Mouse (Mus musculus) lung, postnatal 25 days (tissue): ENCODE measurements around the gene Cacna1g.

Experiments
- DNase-seq: peaks from one replicate; pipeline ENCODE4 v3.0.0; 2022; ENCODE audit warnings: low spot score

The Cacna1g gene

GRCm38 (mm10) chr11:94473707-94474543 lies at the start of gene Cacna1g:
Gene Cacna1g (minus strand): TSS chr11:94474198.
- peak; percentile 88 for DNase-seq

- DNase-seq: peak; percentile 50
Observed at GRCm38 (mm10) chr11:94521219-94521843, 47.3 kb upstream of the Cacna1g start, which contains the start of gene Mycbpap. Gene Mycbpap (minus strand): TSS chr11:94521742.

GRCm38 (mm10) chr11:94513452-94513851 lies 39.5 kb upstream of the Cacna1g start:
- no peak for DNase-seq

GRCm38 (mm10) chr11:94508976-94509375 lies 35.0 kb upstream of the Cacna1g start:
- DNase-seq: no peak

DNA sequence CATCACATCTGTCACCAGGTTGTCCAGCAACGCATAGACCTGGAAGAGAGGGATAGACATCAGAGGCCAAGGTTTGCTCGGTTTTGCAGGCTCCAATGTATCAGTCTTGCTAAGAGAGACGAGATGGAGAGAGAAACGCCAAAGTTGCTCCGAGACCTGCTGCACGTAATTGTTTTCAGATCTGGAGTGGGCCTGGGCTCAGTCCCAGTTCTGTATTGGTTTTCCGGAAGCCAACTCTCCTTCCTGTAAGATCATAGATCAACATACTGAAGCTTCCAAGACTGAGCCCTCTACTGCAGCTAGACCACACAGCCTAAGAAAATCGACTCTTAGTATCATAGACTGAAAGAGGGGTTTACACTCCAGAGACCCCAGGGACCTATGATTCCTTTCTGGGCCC lies 27.5 kb upstream of the Cacna1g start:
- no peak for DNase-seq

GRCm38 (mm10) chr11:94500362-94500761 lies 26.4 kb upstream of the Cacna1g start:
- no peak for DNase-seq

GRCm38 (mm10) chr11:94499661-94500152 lies 25.7 kb upstream of the Cacna1g start, which contains the start of gene Epn3:
Gene Epn3 (minus strand): TSS chr11:94499974.
- peak; percentile 76 for DNase-seq

- DNase-seq: no peak
Observed at GRCm38 (mm10) chr11:94499035-94499434, 25.0 kb upstream of the Cacna1g start.

DNA sequence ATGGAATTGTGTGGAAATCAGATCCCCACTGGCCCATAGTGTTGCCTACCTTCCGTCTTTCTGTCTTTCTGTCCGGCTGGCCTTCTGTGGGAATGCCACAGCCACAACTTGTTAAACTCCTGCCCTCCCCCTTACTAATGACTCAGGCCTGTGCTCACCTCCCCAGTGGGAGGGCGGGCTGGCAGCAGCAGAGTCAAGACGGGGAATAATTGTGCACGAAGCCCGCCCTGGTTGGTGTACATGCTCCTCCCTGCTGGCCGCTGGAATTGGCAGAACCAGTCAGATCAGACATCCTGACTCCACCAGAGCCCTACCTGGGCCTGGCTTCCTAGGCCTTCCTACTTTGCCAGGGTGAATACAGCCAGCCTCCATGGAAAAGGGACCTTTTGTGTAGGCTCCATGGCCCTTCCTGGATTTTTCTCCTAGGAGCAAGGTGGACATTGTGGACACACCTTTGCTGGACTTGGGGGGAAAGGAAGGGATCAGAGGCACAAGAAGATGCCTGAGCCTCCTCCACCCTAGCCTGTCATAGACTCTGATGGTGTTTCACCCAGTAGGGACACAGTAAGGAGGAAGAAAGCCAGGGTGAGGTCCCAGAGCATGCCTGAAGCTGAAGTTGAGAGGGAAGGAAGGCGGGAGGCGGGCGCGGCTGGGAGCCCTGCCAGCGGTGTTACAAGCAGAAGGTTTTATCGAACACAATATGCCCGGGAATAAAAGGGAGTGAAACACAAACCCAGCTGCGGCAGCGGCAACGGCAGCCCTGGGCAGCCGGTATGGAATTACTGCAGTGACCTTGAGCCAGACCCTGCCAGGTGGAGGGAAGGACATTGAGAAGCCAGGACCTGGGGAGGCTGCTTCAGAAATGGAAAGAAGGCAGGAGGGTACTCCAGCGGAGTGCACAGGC lies 24.3 kb upstream of the Cacna1g start:
- DNase-seq: peak; percentile 80

DNA sequence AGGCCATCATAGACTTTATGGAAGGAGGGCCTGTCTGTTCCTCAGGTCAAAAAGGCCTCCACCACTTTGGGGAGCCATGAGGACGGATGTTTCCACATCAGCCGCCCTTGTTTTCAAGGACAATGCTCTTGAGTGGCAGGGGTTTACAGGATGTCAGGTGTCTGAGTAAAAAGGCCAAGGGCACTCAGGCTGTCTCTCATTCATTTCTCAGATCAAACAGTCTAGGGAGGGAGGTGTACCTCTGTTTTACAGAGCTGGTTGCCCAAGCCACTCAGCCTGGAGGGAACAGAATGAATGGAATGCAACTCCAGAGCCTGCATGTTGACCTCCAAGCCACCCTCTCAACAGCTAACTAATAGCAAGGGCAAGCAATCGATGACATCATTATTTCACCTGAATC lies 21.4 kb upstream of the Cacna1g start:
- DNase-seq: peak; percentile 88

- no peak for DNase-seq
Observed at GRCm38 (mm10) chr11:94491749-94492099, 17.7 kb upstream of the Cacna1g start.

GRCm38 (mm10) chr11:94491035-94491748 lies 17.2 kb upstream of the Cacna1g start:
- DNase-seq: no peak

DNA sequence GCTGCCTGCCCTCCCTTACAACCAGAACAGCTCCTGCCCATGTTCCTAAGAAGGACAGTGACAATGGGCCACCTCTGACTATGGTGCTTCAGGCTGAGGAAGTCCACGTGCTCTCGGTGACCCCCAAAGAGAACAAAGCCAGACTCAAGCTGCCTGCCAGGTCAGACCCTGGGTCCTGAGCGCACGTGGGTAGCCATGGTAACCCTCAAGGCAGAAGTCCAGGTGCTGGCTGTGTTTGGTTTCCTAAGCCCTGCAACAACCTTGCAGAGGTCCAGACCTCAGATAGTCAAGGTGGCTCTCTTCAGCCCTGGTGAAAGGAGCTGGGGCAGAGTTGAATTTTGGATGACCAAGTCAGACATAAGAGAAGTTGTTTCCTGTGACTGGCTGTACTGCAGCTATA lies 15.7 kb upstream of the Cacna1g start:
- no peak for DNase-seq

GRCm38 (mm10) chr11:94488767-94489533 lies 15.0 kb upstream of the Cacna1g start:
- peak; percentile 47 for DNase-seq

GRCm38 (mm10) chr11:94486001-94486400 lies 12.0 kb upstream of the Cacna1g start, which contains the start of gene Spata20:
Gene Spata20 (minus strand): TSS chr11:94486179.
- DNase-seq: peak; percentile 78

DNA sequence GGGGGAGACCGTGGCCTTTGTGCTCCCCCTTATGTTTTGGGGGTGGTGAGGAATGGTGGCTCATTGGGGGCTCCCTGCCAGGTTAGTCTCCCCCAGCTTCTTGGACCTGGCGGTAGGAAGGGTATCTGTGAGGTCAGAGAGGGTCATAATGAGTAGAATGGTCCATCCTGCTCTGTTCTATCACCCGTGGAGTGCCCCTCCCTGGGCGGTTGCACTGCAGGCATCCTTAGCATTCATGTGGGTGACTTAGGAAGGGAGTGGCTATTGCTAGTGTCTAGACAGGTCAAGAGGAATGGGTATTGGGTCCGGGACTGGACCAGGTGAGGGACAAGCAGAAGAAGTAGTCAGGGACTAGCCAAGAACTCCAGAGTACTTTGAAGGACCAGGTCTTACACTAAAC lies 11.2 kb upstream of the Cacna1g start:
- DNase-seq: no peak

DNA sequence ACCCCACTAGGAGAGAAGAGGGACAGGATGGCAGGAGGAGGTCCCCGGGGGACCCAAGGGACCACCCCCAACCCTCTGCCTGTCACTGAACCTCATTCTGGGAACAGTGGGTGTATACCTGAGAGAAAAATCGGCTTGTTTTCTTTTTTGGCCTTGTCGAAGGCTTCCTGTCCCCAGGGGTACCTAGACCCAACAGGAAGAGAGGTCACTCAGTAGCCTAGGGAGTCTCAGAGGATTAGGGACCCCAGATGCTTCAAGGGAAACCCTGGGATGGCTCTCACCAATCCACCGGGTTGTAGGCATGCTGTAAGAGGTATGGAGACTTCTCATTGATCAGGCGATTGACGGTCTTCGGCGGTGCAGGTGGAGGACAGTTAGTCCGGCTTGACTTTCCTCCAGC lies 10.6 kb upstream of the Cacna1g start:
- DNase-seq: no peak

- no peak for DNase-seq
Observed at GRCm38 (mm10) chr11:94483921-94484320, 9.9 kb upstream of the Cacna1g start.

DNA sequence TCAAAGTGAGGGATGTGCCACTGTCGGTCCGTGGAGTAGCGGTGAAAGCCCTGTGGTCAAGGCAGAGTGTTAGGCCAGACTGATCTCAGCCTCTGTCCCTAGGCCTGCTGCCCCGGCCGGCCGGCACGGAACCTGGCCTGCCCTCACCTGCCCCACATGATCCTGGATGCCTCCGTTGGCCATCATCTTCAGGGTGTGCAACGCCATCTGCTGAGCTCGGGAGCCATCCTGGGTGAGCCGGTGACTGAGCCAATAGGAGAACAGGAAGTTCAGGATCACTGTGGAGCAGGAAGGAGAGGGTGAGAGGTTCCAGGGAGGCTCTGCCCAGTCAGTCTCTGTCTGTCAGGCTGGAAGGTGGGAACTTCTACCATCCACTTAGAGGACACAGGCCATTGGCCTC lies 9.4 kb upstream of the Cacna1g start:
- DNase-seq: no peak

DNA sequence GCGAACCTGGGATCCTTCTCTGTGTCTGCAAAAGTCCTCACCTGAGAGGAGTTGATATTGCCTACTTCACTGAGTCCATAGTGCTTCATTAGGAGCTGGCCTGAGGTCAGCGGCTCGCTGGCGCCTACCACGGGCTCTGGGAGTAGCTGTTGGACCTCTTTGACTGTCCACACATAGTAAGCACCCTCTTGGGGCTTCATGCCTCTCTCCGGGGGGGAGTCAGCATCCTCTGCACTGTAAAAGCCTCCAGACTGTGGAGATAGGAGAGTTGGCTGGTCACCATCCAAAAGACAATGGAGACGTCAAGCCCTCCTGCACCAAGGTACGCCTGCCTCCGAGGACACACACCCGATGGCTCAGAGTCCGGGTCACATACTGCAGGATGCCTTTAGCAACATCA lies 8.7 kb upstream of the Cacna1g start:
- DNase-seq: no peak

GRCm38 (mm10) chr11:94481963-94482362 lies 8.0 kb upstream of the Cacna1g start:
- no peak for DNase-seq
